Mouse (Mus musculus): ENCODE measurements at regions not wholly inside any gene's neighbourhood (a gene's known extent, or its start where the extent isn't known, plus 50 kb on each side); places are given as distances from the start of the nearest gene placed in this dataset.

DNA sequence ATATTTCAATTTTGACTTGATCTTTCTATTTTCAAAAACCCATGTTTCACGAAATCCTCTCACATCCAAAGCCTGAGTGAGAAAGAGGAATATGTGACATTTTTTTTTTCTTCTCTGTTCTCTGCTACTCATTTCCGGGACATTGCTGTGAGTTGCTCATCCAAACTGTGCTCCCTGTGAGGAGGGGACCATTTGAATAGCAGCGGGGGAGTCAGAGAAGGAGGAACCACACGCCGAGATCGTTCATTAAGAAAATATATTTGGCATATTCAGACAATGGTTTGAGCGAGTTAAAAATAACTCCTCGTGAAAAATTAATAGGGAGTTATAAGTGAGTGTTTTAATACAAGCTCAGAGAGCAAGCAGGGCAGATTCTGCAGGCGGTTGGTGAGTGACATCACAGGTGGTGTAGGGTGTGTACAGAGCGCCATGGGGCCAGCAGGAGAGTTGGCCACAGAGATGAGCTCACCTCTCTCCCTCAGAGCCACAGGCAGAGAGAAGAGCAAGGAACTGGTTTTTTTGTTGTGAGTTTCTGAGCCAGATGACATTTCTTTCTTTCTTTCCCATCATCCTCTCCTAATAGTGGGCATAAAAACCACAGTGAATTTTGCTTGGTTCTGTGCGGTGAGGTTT, 54.4 kb upstream of the Calcoco1 start:
- DNase-seq (ENCODE audit: low spot score in 2 of 2): no peak
- intact Hi-C loops (cut with DNase I): no loop called here

GRCm38 (mm10) chr15:102780626-102781025, 58.6 kb upstream of the Calcoco1 start:
- intact Hi-C loops (cut with DNase I): no loop called here
- DNase-seq (ENCODE audit: low spot score in 2 of 2): no peak

DNA sequence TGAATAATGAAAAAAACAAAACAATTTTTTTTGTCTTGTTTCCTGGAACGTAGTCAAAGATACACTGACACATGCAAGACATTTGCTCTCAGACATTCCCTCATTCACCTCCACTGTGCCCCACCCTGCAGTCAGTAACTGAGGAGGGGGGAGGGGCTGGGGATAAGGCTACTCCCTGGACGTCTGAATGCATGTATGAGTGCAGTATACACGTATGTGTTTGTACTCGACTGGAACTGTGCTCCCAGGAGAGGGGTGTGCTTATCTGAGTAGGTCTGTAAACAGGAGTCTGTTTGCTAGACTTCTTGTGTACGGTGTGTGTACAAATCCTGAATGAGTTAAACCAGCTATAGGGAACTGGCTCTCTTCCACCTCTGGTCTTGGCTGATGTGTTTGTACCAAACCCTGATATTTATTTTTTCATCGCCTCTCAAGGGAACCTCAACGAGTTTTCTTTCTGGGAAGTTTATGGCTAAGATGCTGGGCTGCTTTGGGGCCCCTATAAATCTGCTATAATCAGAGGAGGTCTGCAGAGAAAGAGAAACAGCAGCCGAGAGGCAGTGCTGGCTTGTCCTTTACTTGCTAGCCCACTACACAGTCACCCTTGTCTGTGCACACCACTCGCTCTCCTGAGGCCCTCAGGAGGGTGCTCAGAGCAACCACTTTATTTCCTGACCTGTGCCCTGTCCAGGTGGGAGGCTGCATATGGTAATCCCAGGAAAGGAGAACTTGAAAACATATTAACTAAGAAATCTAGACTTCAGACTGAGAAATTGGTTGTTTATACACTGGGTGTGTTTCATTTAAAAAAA, 61.2 kb upstream of the Calcoco1 start:
- intact Hi-C loops (cut with DNase I): no loop called here
- DNase-seq (ENCODE audit: low spot score in 2 of 2): no peak

DNA sequence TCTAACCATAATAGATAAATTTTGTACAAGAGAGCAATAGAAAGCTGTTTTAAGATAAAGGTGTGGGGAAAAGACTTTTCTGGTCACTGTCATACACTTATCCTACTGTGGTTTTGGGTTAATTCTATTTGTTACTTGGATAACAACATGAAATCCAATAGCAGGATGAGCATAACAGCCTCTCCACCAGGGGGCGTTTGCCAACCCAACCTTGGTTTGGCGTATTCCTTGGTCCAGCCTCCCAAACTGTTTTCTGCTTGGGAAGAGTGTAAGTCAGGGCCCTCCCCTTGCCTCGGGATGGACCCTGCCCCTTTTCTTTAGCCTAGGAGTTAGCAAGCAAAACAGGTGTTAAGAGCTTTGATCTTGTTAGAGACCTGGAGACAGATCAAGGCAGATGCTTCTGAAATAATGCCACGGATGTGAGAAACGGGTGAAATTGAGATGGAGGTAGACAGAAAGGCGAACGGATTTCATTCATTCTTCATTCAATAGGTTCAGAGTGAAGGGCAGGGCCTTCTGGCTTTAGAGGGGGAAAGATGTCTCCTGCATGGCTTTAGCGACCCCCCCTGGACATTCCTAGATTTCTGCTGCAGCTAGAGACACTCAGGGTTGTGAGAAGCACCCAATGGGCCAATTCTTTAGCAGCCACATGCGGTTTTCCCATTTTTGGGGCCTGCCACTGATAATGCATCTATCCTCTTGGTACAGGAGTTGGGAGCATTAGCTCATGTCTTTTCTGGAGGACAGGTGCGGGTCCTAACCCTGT, 63.3 kb upstream of the Calcoco1 start:
- peak; percentile 53 to 55 for DNase-seq (ENCODE audit: low spot score in 2 of 2)
- intact Hi-C loops (cut with DNase I): no loop called here

DNA sequence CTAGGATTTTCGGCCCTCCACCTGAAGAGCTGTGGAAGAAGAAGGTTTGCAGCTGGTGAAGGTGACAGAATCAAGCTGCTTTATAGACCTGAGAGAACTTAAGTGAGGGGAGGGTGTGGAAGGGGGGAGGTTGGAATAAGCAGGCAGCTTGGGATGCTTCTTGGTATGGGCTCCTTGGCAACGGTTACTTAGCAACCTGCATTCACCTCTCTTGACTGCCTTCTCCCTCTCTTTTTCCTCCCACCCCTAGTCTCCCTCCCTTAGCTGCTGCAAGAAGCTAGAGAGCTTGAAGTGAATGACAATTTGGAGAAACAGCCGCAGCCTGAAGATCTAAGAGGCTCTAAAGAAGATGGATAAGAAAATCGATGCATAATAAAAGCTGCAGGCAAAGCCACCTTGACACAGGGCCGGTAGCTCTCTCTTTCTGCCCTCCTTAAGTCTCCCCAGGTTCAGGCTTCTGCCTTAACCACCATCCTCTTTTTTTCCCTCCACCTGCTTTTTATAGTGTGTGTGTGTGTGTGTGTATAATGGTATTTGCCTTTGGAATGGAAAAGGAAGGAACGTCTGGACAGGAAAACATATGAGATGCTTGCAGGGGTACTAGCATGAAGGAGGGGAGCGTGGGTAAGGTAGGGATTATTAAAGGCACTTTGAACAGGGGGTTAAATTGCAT, 67.0 kb upstream of the Calcoco1 start:
- intact Hi-C loops (cut with DNase I): no loop called here
- peak; percentile 84 to 96 for DNase-seq (ENCODE audit: low spot score in 2 of 2)

GRCm38 (mm10) chr15:102797020-102797618, 75.1 kb upstream of the Calcoco1 start:
- intact Hi-C loops (cut with DNase I): no loop called here
- peak; percentile 76 to 87 for DNase-seq (ENCODE audit: low spot score in 2 of 2)

- intact Hi-C loops (cut with DNase I): no loop called here
- DNase-seq (ENCODE audit: low spot score in 2 of 2): no peak
These were observed 78.1 kb upstream of the Calcoco1 start for GRCm38 (mm10) chr15:102800049-102800448.

DNA sequence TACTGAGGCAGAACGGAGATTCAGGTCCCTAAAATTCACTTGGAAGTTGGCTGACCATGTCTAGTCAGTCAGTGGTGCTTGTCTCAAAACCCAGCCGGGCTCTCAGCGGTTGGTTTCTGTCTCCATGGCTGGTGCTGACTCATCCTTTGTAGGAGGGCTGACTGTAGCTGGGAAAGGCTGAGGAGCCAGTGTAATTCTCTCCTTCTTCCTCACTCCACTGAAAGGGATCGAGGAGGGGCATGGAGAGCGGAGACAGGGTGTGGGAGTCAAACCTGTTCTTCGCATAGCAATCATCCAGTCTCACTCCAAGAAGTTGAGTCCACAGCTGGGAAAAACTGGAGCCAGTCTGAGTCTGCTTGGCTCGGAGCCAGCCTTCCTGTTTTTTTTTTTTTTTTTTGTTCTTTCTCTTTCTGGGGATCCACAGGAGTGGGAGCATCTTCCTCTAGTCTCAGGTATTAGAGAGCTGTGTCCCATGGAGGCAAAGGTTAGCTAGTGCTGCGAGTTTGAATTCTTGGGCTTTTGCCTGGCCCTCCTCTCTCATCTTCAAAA, 80.4 kb upstream of the Calcoco1 start:
- peak; percentile 55 to 68 for DNase-seq (ENCODE audit: low spot score in 2 of 2)
- intact Hi-C loops (cut with DNase I): no loop called here

- intact Hi-C loops (cut with DNase I): loop anchor here (5.0 kb wide), 1 partner anchor 45 kb away; no protein-coding TSS in a partner anchor
These were observed 85.4 kb upstream of the Calcoco1 start for GRCm38 (mm10) chr15:102807353-102807752.

DNA sequence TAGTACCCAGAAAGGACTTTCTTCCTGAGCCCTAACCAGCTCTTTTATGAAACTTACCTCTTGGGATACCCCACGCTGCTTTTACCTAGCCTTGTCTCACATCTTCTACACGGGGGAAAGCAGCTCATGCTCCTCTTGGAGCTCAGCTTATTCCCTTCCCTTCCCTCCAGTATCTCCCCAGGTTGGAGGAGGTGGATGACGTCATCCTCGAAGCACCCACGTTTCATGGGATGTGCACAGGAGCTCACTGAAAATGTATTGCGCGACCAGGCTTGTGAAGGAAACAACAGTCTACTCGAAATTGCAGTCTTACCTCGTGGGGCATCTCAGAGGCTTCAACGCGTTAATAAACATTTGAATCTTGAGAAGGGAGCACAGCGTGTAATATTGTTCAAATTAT, 97.2 kb upstream of the Calcoco1 start:
- intact Hi-C loops (cut with DNase I): no loop called here
- DNase-seq (ENCODE audit: low spot score in 2 of 2): no peak

More at GRCm38 (mm10) chr15:102807353-102807752, 85.4 kb upstream of the Calcoco1 start:
- DNase-seq (ENCODE audit: low spot score in 2 of 2): peak; percentile 59 to 68

DNA sequence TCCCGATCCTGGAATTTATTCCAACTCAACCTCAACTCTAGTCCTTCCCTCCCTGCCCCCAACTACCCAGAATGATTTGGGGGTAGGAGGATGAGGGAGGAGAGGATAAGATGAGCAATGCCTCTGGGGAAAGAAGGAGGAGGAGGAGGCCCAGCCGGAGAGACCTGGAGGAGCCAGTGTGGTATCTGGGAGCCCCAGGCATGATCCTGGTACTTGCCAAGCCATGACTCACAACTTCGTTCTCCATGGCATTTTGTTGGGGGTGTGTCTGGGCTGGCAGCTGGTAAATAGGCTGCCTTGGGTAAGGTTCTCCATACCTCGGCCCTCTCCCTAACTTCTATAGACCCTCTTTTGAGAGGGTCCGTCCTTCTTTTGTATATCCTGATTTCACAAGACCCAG, 81.2 kb upstream of the Hoxc13 start:
- intact Hi-C loops (cut with DNase I): no loop called here
- peak in 1 of 2 experiments; percentile 2 for DNase-seq (ENCODE audit: low spot score in 2 of 2)

GRCm38 (mm10) chr15:102862374-102862773, 58.5 kb upstream of the Hoxc13 start:
- DNase-seq (ENCODE audit: low spot score in 2 of 2): no peak
- intact Hi-C loops (cut with DNase I): no loop called here

DNA sequence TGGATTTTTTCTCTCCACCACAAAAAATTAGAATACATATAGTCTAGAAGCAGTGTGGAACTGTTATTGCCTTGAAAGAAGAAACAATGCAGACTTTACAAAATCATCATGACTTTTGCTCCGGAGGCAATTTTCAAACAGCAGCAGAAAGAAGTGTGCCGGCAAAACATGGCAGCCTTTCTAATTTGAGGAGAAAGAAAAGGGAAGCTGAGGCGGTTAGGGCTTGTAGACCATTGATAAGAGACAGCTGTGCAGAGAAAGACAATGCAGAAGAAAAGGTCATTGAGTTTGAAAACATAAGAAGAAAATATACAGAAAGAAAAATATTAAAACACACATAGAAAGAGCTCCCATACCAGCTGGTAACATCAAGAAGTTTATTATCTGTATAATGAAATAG, 54.1 kb upstream of the Hoxc13 start:
- no peak for DNase-seq (ENCODE audit: low spot score in 2 of 2)
- intact Hi-C loops (cut with DNase I): no loop called here
